Mouse (Mus musculus) liver, postnatal 0 days (tissue): ENCODE data around the gene Imp4. TPM values are rescaled to one million over a fixed set of nuclear protein-coding genes. Genes with fewer than 3 reads are reported as not detected.

Experiments
- ATAC-seq: fragments of 200-750 bp; cut with Nextera tagmentation; 2 replicates; pipeline ENCODE4 v1.8.0; 2017; ENCODE audit warnings: mild to moderate bottlenecking, moderate library complexity
- DNase-seq: peaks from one replicate; pipeline ENCODE4 v3.0.0-alpha.2; 2016
- H3K27ac ChIP-seq: fragments of 300-500 bp; sonication (generic); 2 replicates; pipeline ENCODE4 v1.5.1; 2014; ENCODE audit warnings: antibody characterized with exemption, moderate library complexity, mild to moderate bottlenecking, low read depth
- H3K27me3 ChIP-seq: fragments of 300-500 bp; sonication (generic); 2 replicates; pipeline ENCODE4 v1.6.1; 2014; ENCODE audit warnings: low read length, control low read depth, mixed read lengths; ENCODE audit not compliant: insufficient read depth
- H3K36me3 ChIP-seq: fragments of 300-500 bp; sonication (generic); replicated peaks from 2 replicates; pipeline ENCODE4 v1.6.1; 2014; ENCODE audit warnings: mild to moderate bottlenecking, control low read depth, low read length, moderate library complexity, mixed read lengths; ENCODE audit not compliant: insufficient read depth
- H3K4me1 ChIP-seq: fragments of 300-500 bp; sonication (generic); 2 replicates; pipeline ENCODE4 v1.6.1; 2014; ENCODE audit warnings: antibody characterized with exemption, mild to moderate bottlenecking, control low read depth; ENCODE audit not compliant: insufficient read depth
- H3K4me2 ChIP-seq: fragments of 300-500 bp; sonication (generic); 2 replicates; pipeline ENCODE4 v1.6.1; 2014; ENCODE audit warnings: low read depth, mild to moderate bottlenecking, low read length, moderate library complexity, mixed read lengths
- H3K4me3 ChIP-seq: fragments of 300-500 bp; sonication (generic); 2 replicates; pipeline ENCODE4 v1.5.1; 2014; ENCODE audit warnings: low read depth, low read length
- H3K9ac ChIP-seq: fragments of 300-500 bp; sonication (generic); replicated peaks from 2 replicates; pipeline ENCODE4 v1.6.1; 2014; ENCODE audit warnings: mild to moderate bottlenecking, moderate library complexity
- H3K9me3 ChIP-seq: fragments of 300-500 bp; sonication (generic); 2 replicates; pipeline ENCODE4 v1.6.1; 2016; ENCODE audit warnings: mild to moderate bottlenecking, control low read depth, low read length, mixed read lengths
- CTCF ChIP-seq: sonication (generic); IDR thresholded peaks from 2 replicates; pipeline ENCODE4 v1.5.1; 2016; ENCODE audit warnings: antibody characterized with exemption, low read depth
- EP300 ChIP-seq: IDR thresholded peaks from 2 replicates; pipeline ENCODE4 v1.6.1; 2016; ENCODE audit warnings: antibody characterized with exemption, low read depth, mild to moderate bottlenecking
- WGBS: fragments of 180-500 bp; shearing (Covaris S2); extraction: QIAGEN DNeasy Blood & Tissue Kit; methylation state at CpG from one replicate; pipeline ENCODE4 v1.1.7; 2014; ENCODE audit not compliant: insufficient replicate concordance; 5-methylcytosine and 5-hydroxymethylcytosine counted together
- polyA plus RNA-seq: library from polyadenylated mRNA; unstranded; fragments of >200 nt; fragmentation: Nextera tagmentation; extraction: Ambion mirVana; gene quantifications from 2 replicates; pipeline ENCODE4 v1.2.1, GENCODE M21; 2015

The Imp4 gene
- polyA plus RNA-seq, 1 experiment from 2014 or later = 41.6 TPM

- DNase-seq (no peak), ATAC-seq (no peak)
- Histone ChIP-seq H3K27me3 (0 out of 2 replicates have a peak, but pooled peaks cover 4% of the 10 kb centered on the region), H3K4me2 (no peak overlapping the region), H3K9ac (no peak overlapping the region; the same call in 1 of the 2 replicates), H3K36me3 (no peaks in the 10 kb centered on the region), H3K9me3 (no peaks in the 10 kb centered on the region), H3K27ac (peak overlapping the region; percentile 22; the same call in 1 of the 2 replicates), H3K4me1 (peaks cover 18% of the 10 kb centered on the region), H3K4me3 (no peak overlapping the region)
- WGBS = 29% methylated on average over 3 of the region's 3 CpGs
- TF ChIP-seq CTCF = no peak
- TF ChIP-seq EP300 = no peak
These were observed 28.4 kb downstream of the Imp4 start for GRCm38 (mm10) chr1:34468051-34468450.

GRCm38 (mm10) chr1:34468500-34468899 is 28.8 kb downstream of the Imp4 start:
- 61% methylated on average over 4 of the region's 4 CpGs for WGBS
- H3K36me3 ChIP-seq = no peaks in the 10 kb centered on the region
- peaks cover 19% of the 10 kb centered on the region for H3K4me1 ChIP-seq
- no peaks in the 10 kb centered on the region for H3K9me3 ChIP-seq
- no peak overlapping the region for H3K4me2 ChIP-seq
- H3K4me3 ChIP-seq = no peak overlapping the region
- no peak overlapping the region for H3K27ac ChIP-seq
- no peak for DNase-seq
- no peak overlapping the region for H3K9ac ChIP-seq
- TF ChIP-seq EP300 = no peak
- no peak for TF ChIP-seq CTCF
- H3K27me3 ChIP-seq = 0 out of 2 replicates have a peak, but pooled peaks cover 4% of the 10 kb centered on the region
- ATAC-seq = no peak

DNA sequence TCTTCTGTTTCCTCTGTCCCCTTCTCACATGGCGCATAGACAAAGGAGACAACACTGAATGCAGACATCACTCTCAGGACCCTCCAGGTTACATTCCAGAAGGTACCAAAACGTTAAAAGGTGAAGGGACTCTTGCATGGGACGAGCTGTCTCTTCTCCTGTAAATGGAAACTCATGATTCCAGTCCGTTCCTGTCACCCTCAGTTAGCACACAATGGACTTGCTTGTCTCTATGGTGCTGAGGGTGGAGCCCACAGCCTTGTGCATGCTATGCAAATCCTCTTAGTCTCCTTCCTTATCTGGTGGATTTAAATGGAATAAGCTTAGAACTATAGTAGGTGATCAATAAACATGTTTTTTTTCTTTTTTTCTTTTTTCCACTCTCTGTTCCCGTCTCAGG is 30.1 kb downstream of the Imp4 start:
- Histone ChIP-seq H3K9me3 (no peaks in the 10 kb centered on the region), H3K36me3 (no peaks in the 10 kb centered on the region), H3K27me3 (0 out of 2 replicates have a peak, but pooled peaks cover 4% of the 10 kb centered on the region), H3K9ac (no peak overlapping the region), H3K27ac (no peak overlapping the region), H3K4me3 (no peak overlapping the region), H3K4me1 (peaks cover 19% of the 10 kb centered on the region), H3K4me2 (no peak overlapping the region)
- DNase-seq = no peak
- 67% methylated on average over 5 of the region's 5 CpGs for WGBS
- ATAC-seq = no peak
- TF ChIP-seq EP300 = no peak
- no peak for TF ChIP-seq CTCF

GRCm38 (mm10) chr1:34472427-34473300 is 33.0 kb downstream of the Imp4 start:
- Histone ChIP-seq H3K9ac (peak overlapping the region; percentile 64), H3K4me1 (peaks cover 18% of the 10 kb centered on the region), H3K4me2 (peak overlapping the region; percentile 88), H3K36me3 (no peaks in the 10 kb centered on the region), H3K27me3 (0 out of 2 replicates have a peak, but pooled peaks cover 4% of the 10 kb centered on the region), H3K27ac (peak overlapping the region; percentile 79), H3K4me3 (peak overlapping the region; percentile 65), H3K9me3 (no peaks in the 10 kb centered on the region)
- DNase-seq (peak; percentile 79), ATAC-seq (peak; percentile 78)
- TF ChIP-seq EP300 (no peak), CTCF (peak; percentile 24; the same call in 1 of the 2 replicates)
- 1% methylated on average over 42 of the region's 43 CpGs for WGBS

GRCm38 (mm10) chr1:34478891-34479655 is 39.4 kb downstream of the Imp4 start:
- ATAC-seq = no peak
- Histone ChIP-seq H3K9me3 (no peaks in the 10 kb centered on the region), H3K27ac (peak overlapping the region; percentile 58; the same call in 1 of the 2 replicates), H3K4me2 (peak overlapping the region; percentile 4; the same call in 1 of the 2 replicates), H3K27me3 (no peaks in the 10 kb centered on the region), H3K4me3 (no peak overlapping the region), H3K36me3 (no peaks in the 10 kb centered on the region), H3K9ac (no peak overlapping the region), H3K4me1 (peaks cover 19% of the 10 kb centered on the region)
- 29% methylated on average over 11 of the region's 11 CpGs for WGBS
- no peak for TF ChIP-seq CTCF
- no peak for TF ChIP-seq EP300
- DNase-seq = no peak

- H3K27me3 ChIP-seq = no peaks in the 10 kb centered on the region
- H3K27ac ChIP-seq = no peak overlapping the region
- H3K4me1 ChIP-seq = peaks cover 31% of the 10 kb centered on the region
- no peak for TF ChIP-seq CTCF
- TF ChIP-seq EP300 = no peak
- no peaks in the 10 kb centered on the region for H3K36me3 ChIP-seq
- peak overlapping the region; percentile 47 for H3K4me2 ChIP-seq
- no peak for ATAC-seq
- no peak overlapping the region for H3K9ac ChIP-seq
- H3K4me3 ChIP-seq = no peak overlapping the region
- H3K9me3 ChIP-seq = no peaks in the 10 kb centered on the region
- 34% methylated on average over 5 of the region's 5 CpGs for WGBS
- DNase-seq = no peak
These were observed 41.1 kb downstream of the Imp4 start for GRCm38 (mm10) chr1:34480801-34481200.
